Mouse (Mus musculus): ENCODE data around the gene Cubn.

Cubn gene

DNA sequence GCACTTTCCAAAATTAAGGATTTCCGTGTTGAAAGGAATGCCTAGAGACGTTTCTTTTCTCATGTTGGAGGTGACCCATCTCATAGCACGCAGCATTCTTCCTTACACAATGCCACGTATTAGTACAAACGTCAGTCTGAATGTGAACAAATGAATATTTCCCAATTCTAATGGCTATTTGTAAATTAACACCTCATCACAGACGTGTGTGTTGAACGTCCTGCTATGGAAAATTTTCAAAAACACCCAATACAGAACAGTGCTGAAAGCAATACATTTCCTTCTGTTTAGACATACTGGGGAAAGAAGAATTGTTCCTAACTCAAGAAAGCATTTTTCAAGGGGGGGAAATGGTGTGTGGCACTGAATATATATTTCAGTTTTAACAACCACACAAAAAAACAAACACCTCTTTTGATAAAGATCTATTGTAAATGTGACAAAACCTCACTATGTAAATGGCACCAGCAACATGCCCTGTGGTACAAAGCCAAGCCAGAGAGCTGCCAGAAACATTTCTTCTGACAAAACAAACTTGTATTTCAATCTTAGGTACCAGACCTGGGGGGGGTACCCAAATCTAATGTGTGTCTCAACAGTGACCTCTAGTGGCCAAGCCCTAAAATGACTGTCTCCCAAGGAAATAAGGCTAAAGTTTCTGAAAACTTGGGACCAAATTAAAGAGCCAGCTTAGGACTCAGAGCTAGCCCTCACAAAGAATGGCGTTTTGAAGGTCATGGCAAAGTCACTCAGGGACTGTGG lies 254.3 kb downstream of the Cubn start:
- DNase-seq (ENCODE audit: low spot score in 2 of 2): peak; percentile 18 to 41

DNA sequence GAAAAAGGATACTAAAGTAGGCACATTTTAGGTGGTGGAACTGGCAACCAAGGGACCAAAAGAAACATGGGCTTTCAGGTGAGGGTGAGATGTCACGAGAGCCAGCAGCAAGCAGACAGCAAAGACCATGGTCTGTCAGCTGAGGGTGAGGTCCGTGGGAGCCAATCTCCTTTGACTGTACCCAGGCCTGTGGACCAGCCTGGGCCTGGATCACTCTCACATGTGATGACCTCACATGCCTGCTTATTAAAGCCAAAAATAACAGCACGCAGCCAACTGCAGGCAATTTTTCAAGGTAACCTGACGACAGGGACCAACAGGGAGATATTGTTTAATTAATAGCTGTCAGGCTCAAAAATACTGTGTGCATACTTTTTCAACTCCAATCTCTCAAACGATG lies 255.9 kb downstream of the Cubn start:
- DNase-seq (ENCODE audit: low spot score in 2 of 2): peak; percentile 53 to 68

DNA sequence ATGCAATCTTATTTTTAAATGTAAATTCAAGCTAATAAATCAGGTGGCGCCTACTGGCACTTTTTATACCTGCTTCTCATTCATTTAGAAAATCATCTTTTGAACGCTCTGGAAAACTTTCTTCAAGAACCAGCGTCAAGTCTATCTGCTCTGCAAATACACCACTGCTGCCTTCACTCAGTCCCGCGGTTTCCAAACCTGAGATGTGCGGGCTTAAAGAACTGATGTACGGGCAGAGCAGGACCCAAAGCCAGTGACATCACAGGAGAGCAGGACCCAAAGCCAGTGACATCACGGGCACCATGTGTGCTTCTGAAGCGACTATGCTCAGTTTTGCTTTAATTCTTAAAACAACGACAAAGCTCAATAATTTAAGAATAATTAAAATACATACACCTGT lies 256.8 kb downstream of the Cubn start:
- DNase-seq (ENCODE audit: low spot score in 2 of 2): no peak

DNA sequence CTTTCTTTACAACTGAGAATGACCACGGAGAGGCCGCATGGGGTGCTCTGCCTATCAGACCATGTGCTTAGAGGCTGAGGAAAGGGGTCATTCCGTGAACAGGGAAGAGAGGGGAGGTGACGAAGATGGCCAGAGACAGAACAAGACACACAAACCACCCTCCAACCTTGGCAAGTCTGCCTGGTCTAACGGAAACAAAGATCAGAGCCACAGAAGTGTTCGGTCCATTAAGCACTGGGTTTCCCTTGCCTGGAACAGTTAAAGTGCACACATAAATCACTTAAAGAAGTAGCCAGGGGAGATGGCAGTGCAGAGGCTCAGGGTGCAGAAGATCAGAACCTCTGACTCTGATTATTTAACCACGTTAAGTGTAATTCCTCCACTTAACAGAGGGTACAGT lies 257.7 kb downstream of the Cubn start:
- no peak for DNase-seq (ENCODE audit: low spot score in 2 of 2)

DNA sequence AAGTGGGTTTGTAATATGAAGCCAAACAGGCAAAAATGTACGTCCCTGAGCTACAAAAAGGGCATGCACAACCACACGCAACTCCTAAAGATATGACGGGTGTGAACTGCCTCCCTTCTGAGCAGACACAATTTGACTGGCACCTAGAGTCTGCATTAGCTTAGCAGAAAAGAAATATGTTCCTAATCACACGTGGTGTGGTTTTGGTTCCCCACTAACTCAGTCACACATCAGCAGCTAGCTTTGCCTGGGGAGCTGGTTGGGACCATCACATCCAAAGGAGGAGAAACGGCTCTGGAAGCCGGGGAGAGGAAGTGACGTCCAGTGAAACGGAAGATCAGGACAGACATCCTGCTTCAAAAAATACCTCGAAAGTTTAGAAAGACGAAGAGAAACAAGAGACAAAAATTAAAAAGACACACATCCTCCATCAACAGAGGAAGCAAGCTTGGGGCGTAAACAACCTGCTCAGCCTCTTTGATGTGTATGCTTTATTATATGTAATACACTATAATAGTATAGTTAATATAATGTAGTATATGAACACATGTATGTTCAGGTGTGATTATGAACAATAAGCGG lies 258.3 kb downstream of the Cubn start:
- no peak for DNase-seq (ENCODE audit: low spot score in 2 of 2)

DNA sequence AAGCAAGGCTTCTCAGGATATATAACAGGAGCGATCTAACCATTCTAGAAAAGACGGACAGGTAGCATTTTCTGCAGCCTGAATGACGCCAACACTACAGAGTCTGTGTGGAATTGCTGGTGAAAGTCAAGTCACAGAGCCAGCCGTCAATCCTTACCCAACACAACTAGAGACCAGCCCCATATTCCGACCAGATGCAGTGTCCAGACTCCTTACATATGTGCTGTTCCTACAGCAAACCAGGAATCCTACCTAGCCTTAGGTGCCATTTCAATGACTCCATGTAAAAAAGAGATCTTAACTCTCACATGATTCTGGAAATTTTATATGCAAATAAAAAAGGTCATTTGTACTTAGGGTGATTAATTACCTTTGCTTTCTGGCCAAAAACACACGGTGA lies 259.3 kb downstream of the Cubn start:
- DNase-seq (ENCODE audit: low spot score in 2 of 2): no peak

DNA sequence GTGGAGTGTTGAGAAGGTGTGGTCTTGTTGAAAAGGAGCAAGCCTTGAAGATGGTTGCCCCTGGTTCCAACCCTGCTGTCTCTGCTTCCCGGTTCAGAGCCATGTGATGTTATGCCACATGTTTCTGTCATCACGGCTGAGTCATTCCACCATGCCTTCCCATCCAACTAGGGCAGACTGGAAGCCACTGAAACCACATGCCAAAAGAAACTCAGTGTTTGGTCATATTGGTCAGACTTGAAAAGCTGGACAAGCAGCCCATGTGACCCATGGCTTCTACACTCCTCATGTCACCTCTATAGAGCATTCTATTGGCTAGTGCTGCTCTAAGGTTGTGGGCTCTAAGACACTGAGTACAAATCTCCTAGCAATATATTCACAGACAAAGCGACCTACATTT lies 261.9 kb downstream of the Cubn start:
- no peak for DNase-seq (ENCODE audit: low spot score in 2 of 2)
